Mouse (Mus musculus) testis, postnatal 10 days (tissue): ENCODE data around the gene Arhgap23.

Experiments used
- DNase-seq: peaks from one replicate; pipeline ENCODE4 v3.0.0; 2021; ENCODE audit warnings: low spot score

The Arhgap23 gene

GRCm38 (mm10) chr11:97466444-97467160, 51.3 kb downstream of the Arhgap23 start:
- no peak for DNase-seq

- DNase-seq, result peak; percentile 94
Observed at GRCm38 (mm10) chr11:97468639-97469287, 53.4 kb downstream of the Arhgap23 start.

- no peak for DNase-seq
Observed at GRCm38 (mm10) chr11:97469828-97470227, 54.5 kb downstream of the Arhgap23 start.

- DNase-seq, result no peak
Observed at GRCm38 (mm10) chr11:97471276-97471675, 55.9 kb downstream of the Arhgap23 start.

GRCm38 (mm10) chr11:97476334-97477095, 61.2 kb downstream of the Arhgap23 start:
- DNase-seq, result peak; percentile 80

- no peak for DNase-seq
Observed at GRCm38 (mm10) chr11:97477431-97477830, 62.1 kb downstream of the Arhgap23 start.

GRCm38 (mm10) chr11:97478345-97478744, 63.0 kb downstream of the Arhgap23 start:
- no peak for DNase-seq

GRCm38 (mm10) chr11:97479085-97479484, 63.8 kb downstream of the Arhgap23 start:
- no peak for DNase-seq

- no peak for DNase-seq
Observed at GRCm38 (mm10) chr11:97479824-97480223, 64.5 kb downstream of the Arhgap23 start.

- DNase-seq, result no peak
Observed at GRCm38 (mm10) chr11:97485661-97486060, 70.3 kb downstream of the Arhgap23 start.

GRCm38 (mm10) chr11:97487656-97488055, 72.3 kb downstream of the Arhgap23 start:
- no peak for DNase-seq

- peak; percentile 89 for DNase-seq
Observed at GRCm38 (mm10) chr11:97489589-97490324, 74.4 kb downstream of the Arhgap23 start.

- DNase-seq, result no peak
Observed at GRCm38 (mm10) chr11:97491640-97492039, 76.3 kb downstream of the Arhgap23 start.

- DNase-seq, result no peak
Observed at GRCm38 (mm10) chr11:97492836-97493235, 77.5 kb downstream of the Arhgap23 start.

- no peak for DNase-seq
Observed at GRCm38 (mm10) chr11:97497543-97497942, 82.2 kb downstream of the Arhgap23 start.

GRCm38 (mm10) chr11:97499865-97500719, 84.8 kb downstream of the Arhgap23 start, which contains the start of gene 4933428G20Rik:
TSS of gene 4933428G20Rik (minus strand) at chr11:97500340.
- no peak for DNase-seq

- no peak for DNase-seq
Observed at GRCm38 (mm10) chr11:97500720-97501448, 85.6 kb downstream of the Arhgap23 start.

- DNase-seq, result no peak
Observed at GRCm38 (mm10) chr11:97502383-97502782, 87.0 kb downstream of the Arhgap23 start.

- no peak for DNase-seq
Observed at GRCm38 (mm10) chr11:97502846-97503245, 87.5 kb downstream of the Arhgap23 start.

- DNase-seq, result no peak
Observed at GRCm38 (mm10) chr11:97505784-97506183, 90.5 kb downstream of the Arhgap23 start.
